Mouse (Mus musculus) layer of hippocampus, postnatal 36 days (tissue): ENCODE data around the gene Tmem150a. TPM values are rescaled to one million over a fixed set of nuclear protein-coding genes. Genes with fewer than 3 reads are reported as not detected.

ENCODE experiments used
- DNase-seq, 2 experiments: peaks; one replicate each; pipeline ENCODE4 v3.0.0; 2022
- total RNA-seq, 2 experiments: library from RNA; stranded (reverse); gene quantifications; 2 replicates each; pipeline ENCODE4 v1.2.3; 2021

The Tmem150a gene
- total RNA-seq, 2 experiments from 2014 or later: 8.1 to 10.5 TPM

GRCm38 (mm10) chr6:72352636-72353405 lies 2.4 kb upstream of the Tmem150a start:
- DNase-seq: no peak

- DNase-seq: no peak
Observed at GRCm38 (mm10) chr6:72354025-72354424, 1.2 kb upstream of the Tmem150a start.

- DNase-seq: no peak
Observed at GRCm38 (mm10) chr6:72356001-72356532, 820 bp downstream of the Tmem150a start.

GRCm38 (mm10) chr6:72357164-72358079 lies 2.2 kb downstream of the Tmem150a start:
- DNase-seq: no peak

- no peak for DNase-seq
Observed at GRCm38 (mm10) chr6:72358086-72358764, 3.0 kb downstream of the Tmem150a start.

- no peak for DNase-seq
Observed at GRCm38 (mm10) chr6:72359343-72359742, 4.1 kb downstream of the Tmem150a start.

DNA sequence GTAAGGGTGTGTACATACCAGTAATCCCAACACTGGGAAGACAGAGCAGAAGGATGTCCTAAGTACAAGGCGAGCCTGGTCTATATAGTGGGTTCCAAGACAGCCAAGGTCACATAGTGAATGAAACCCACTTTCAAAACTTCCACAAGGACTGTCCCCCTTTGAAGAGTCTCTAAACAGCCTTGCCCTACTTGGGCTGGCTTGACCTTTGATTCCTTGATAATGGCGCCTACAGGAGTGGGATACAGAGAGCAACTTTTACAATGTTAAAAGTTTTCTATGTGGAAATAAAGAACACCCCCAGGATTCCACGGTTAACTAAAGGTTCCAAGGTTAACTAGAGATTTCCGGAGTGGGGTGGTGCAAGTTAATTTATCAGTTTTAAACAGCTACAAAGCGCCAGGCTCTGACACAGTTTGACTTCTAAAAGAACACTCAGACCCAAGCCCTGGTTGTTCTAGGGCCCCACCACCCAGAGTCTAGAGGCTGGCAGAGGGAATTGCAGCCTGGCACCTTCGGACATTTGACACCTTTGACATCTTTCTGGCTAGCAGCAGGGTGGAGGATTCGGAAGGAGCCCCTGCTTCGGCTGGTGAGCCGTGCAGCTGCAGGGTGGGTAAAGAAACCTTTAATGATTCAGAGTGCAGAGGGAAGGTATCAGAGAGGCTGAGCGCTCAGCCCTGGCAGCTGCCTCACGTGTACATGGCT lies 4.8 kb downstream of the Tmem150a start:
- no peak for DNase-seq

GRCm38 (mm10) chr6:72360599-72360935 lies 5.3 kb downstream of the Tmem150a start:
- no peak for DNase-seq

- DNase-seq: no peak
Observed at GRCm38 (mm10) chr6:72361121-72361551, 5.9 kb downstream of the Tmem150a start.

- DNase-seq: peak; percentile 95 to 96
Observed at GRCm38 (mm10) chr6:72362132-72363028, 7.1 kb downstream of the Tmem150a start.

DNA sequence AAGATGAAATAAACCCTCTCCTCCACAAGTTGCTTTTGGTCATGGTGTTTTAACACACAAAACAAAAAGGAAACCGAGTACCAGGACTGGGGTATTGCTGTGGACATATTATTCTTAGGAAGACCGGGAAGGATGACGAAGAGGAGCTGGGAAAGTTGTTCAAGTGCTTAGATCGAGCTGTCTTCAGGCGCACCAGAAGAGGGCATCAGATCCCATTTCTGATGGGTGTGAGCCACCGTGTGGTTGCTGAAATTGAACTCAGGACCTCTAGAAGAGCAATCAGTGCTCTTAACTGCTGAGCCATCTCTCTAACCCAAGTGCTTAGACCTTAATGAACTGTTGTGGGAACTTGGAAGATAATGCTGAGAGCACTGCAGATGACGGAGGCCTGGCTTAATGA lies 8.8 kb downstream of the Tmem150a start:
- DNase-seq: no peak

DNA sequence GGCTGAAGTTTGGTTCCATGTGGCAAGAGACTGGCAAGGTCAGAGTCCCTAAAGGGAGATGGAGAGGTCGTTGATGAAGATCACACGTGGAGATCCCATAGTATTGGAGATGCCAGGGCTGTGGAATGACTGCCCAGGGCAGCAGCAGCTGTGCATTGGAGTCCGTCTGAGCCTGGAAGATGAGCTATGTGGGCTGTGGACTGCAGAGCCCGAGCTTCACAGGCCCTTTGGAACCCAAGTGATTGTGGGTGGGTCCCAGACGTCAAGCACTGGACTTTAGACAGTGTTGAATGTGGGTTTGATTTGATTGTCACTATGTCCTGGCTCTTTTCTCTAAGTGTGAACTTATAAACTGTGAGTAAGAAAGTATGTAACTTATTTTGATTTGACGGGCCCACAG lies 9.7 kb downstream of the Tmem150a start:
- DNase-seq: no peak

- DNase-seq: no peak
Observed at GRCm38 (mm10) chr6:72366304-72366703, 11.1 kb downstream of the Tmem150a start.

DNA sequence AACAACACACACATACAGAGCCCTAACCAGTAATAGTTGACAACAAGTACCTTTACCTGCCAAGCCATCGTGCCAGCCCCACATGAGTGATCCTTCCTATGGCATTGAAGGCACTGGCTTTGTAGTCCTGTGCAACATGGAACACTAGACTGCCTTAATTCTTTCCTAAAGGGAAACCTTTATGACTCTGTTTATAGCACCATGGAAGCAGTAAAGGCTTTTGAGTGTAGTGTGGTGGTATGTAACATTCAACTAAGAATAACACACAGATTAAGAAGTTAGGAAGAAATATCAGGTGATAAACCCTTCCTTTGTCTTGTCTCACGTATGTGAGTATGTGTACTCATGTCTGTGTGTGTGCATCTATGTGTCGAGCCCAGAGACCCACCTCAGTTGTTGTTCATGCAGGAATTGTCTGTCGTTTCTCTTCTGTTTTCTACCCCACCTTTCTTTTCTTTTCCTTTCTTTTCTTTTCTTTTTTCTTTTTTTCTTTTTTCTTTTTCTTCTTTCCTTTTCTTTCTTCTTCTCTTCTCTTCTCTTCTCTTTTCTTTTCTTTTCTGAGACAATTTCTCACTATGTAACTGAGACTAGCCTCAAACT lies 11.7 kb downstream of the Tmem150a start, which contains the start of gene Rnf181:
Gene Rnf181, minus strand, starts transcription at position 113 of the 600 bp plus-strand sequence.
- no peak for DNase-seq

GRCm38 (mm10) chr6:72367460-72367974 lies 12.3 kb downstream of the Tmem150a start:
- DNase-seq: no peak

GRCm38 (mm10) chr6:72369557-72369956 lies 14.3 kb downstream of the Tmem150a start:
- DNase-seq: no peak

GRCm38 (mm10) chr6:72370091-72370490 lies 14.8 kb downstream of the Tmem150a start:
- DNase-seq: no peak

DNA sequence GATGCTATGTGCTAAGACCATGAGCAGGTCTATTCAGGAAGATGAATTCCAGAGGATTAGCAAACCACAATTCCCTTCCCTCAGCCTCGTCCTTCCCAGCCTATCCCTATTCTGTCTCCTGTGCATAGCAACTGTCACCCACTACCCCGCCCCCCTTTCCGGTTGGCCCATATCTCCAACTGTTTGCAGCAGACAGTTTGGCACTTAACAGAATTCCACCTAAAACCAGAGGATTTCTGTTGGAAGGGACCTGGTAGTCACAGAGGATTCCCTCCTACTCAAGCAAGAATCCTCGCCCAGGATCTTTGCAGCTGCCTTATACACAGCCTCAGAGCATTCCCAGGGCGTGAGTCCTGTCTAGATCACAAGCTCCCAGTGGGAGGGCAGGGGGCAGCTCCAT lies 15.9 kb downstream of the Tmem150a start:
- peak in 1 of 2 experiments; percentile 38 for DNase-seq

DNA sequence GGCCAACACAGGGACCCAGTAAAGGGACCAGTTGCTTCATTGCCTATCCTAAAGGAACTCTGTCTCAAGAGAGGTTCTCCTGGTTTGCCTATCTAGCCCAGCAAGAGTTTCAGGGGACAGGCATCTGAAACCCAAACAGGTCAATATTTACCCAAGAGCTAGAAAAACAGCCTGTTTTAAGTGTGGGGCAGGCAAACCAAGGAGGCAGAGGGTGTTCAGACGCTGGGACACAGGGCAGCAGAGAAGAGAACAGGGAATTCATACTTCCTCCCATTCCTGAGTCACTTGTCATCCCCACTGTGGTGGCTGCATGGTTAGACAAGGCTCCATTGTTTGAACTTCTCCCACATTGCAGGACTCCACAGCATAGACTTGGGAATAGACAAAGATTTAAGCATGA lies 16.3 kb downstream of the Tmem150a start:
- DNase-seq: no peak

- no peak for DNase-seq
Observed at GRCm38 (mm10) chr6:72373184-72373583, 17.9 kb downstream of the Tmem150a start.
